Mouse (Mus musculus) brain, adult 2 months (tissue): ENCODE results near the gene Olfr629.
"Not testable (repeated sequence)": the region's sequence is repeated elsewhere in the genome, so short reads cannot be mapped to it uniquely, and the experiment has no call there.

Source experiments
- DNase-seq: peaks from one replicate; pipeline ENCODE4 v3.0.0; 2011; ENCODE audit warnings: low read depth, low spot score

Gene Olfr629

DNA sequence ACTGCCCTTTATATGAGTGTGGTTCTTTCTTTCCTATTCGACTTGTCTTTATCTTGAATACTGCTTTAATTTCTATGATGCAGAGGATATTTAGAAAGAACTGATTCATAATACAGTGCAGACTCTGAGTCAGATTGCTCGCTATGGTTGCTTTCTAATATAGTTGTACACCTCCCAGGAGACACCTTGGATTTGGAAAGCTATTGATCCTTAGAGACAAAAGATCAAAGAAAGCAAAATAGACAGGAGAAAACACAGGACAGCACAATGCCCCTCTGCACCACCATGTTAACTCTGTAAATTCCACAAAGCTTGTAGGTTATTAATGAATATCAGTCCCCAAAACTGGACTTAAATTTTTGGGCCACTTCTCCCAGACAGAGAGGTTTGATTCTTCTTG lies at the start of gene Olfr629:
Gene Olfr629 (minus strand): TSS at position 101 of the 400 bp plus-strand sequence.
- DNase-seq: no peak

- no peak for DNase-seq
These were observed 48.1 kb upstream of the Olfr629 start for GRCm38 (mm10) chr7:103792669-103793388.

DNA sequence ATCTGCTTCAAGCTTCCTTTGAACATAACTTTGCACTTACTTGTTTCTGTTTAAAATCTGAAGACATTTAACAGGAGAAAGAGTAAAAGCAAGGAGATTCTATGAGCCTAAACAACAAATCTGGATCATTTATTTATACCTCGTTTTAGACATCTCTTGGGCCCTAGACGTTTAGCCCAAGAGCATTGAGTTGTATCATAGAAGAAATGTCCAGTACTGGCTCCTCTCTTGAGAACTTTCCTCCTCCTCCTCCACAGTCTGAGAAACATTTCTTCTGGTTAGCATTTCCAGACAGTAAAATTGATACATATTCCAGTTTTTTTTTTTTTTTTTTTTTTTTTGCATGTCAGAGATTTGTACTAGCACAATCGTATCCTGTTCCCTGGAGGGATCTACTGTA lies 47.0 kb upstream of the Olfr629 start, which contains the start of gene Olfr67:
Gene Olfr67 (minus strand): TSS at position 101 of the 400 bp plus-strand sequence.
- no peak for DNase-seq

- no peak for DNase-seq
These were observed 34.9 kb upstream of the Olfr629 start, which contains the start of gene Olfr68 for GRCm38 (mm10) chr7:103779598-103779997. TSS of gene Olfr68 (minus strand) at chr7:103779698.

- not testable (repeated sequence) for DNase-seq
These were observed 32.9 kb upstream of the Olfr629 start for GRCm38 (mm10) chr7:103777652-103778051.

DNA sequence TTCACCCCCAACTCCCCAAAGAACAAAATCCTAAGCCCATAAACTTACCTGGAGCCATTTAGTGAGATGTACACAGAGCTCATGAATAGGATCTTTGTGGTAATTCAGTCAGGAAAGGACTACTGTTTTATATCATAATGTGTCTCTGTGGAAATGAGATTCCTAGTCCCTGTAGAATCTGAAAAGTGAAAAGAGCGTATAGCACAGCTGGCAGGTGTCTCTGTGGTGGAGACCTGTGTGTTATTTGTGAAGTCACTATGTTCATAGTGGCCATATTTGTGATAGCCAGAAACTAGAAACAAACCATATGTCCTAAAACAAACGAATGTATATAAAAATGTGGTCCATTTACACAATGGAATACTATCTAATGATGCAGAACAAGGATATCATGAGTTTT lies 26.8 kb upstream of the Olfr629 start, which contains the start of gene Olfr69:
Gene Olfr69 (minus strand): TSS at position 101 of the 400 bp plus-strand sequence.
- no peak for DNase-seq

DNA sequence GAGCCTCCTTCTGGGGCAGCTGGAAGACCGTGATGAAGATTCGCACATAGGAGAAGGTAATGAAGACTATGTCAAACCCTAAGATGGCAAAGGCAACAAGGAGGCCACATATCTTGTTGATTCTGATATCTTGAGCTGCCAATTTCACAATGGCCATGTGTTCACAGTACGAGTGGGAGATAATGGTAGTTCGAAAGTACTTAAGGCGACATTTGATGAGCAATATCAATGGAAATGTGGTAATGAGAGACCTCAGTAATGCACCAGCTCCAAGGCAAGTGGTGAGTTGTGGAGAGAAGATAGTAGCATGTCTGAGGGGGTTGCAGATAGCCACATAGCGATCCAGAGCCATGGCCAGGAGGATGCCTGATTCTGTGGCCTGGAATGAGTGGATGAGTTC lies 22.9 kb upstream of the Olfr629 start:
- DNase-seq: not testable (repeated sequence)

- DNase-seq: not testable (repeated sequence)
These were observed 17.5 kb upstream of the Olfr629 start for GRCm38 (mm10) chr7:103762212-103762611.

- no peak for DNase-seq
These were observed 12.5 kb upstream of the Olfr629 start, which contains the start of gene Olfr630 for GRCm38 (mm10) chr7:103757233-103757632. TSS of gene Olfr630 (minus strand) at chr7:103757333.

GRCm38 (mm10) chr7:103730074-103730473 lies 14.7 kb downstream of the Olfr629 start, which contains the start of gene Olfr628:
TSS of gene Olfr628 (plus strand) at chr7:103730374.
- DNase-seq: no peak

GRCm38 (mm10) chr7:103716398-103716797 lies 28.3 kb downstream of the Olfr629 start:
- peak; percentile 13 for DNase-seq

GRCm38 (mm10) chr7:103714371-103714770 lies 30.4 kb downstream of the Olfr629 start, which contains the start of gene Olfr243:
TSS of gene Olfr243 (plus strand) at chr7:103714671.
- no peak for DNase-seq

GRCm38 (mm10) chr7:103712024-103712423 lies 32.7 kb downstream of the Olfr629 start:
- peak; percentile 0 for DNase-seq

DNA sequence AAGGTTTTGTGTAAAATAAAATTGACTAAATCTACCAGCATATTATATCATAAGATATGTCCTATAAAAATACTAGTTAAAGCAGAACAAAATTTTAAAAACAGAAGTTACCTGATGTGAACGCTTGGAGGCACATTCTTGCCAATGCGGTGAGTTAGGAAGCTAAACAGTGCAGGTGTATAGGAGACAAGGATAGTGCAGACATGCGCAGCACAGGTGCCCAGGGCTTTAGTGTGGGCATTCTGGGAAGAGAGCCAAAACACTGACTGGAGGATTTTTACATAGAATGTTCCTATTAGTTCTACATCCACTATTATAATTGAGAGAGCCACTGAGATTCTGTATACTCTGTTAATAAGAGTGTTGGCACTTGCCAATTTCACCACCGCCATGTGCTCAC lies 45.3 kb downstream of the Olfr629 start:
- no peak for DNase-seq
